Mouse (Mus musculus) ES-Bruce4 (cell line): ENCODE measurements around the gene Gabbr1.
A peak's percentile ranks its signal among the peaks of the same experiment; 100 is the strongest.

Source experiments
- CTCF ChIP-seq: IDR thresholded peaks from one replicate; pipeline ENCODE4 v1.8.1; 2011; ENCODE audit warnings: low read depth, low read length
- EP300 ChIP-seq: IDR thresholded peaks from 2 replicates; pipeline ENCODE4 v1.6.1; 2011; ENCODE audit warnings: low read depth, low read length; ENCODE audit not compliant: insufficient read depth

- TF ChIP-seq CTCF, result peak; percentile 55
- TF ChIP-seq EP300, result no peak
Measured at GRCm38 (mm10) chr17:37049570-37050310, 4.0 kb downstream of the Gabbr1 start.
